Mouse (Mus musculus): ENCODE data around the gene Kat5. TPM values are rescaled to one million over a fixed set of nuclear protein-coding genes. Genes with fewer than 3 reads are reported as not detected.

Kat5 gene
- polyA plus RNA-seq, 1 experiment: 40.4 TPM

DNA sequence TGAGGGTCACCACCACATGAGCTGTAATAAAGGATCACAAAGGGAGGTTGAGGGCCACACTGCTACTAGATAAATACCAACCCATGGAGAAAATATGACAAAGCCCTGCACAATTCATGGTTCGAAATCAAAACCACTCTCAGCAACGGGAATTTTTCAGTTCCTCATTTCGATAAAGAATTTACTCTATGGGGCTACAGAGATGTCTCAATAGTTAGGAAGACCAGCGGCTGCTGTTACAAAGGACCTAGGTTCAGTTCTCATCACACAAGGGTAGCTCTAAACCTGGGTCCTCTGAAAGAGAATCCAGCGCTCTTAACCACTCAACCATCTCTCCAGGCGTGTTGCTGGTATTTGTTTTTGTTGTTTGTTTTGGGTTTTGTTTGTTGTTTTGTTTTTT is 18.1 kb downstream of the Kat5 start:
- WGBS: 85% methylated on average over 6 of the region's 6 CpGs
- H3K27me3 ChIP-seq (ENCODE audit: control insufficient read depth, insufficient read depth, low read length): no peaks in the 10 kb centered on the region
- H3K27ac ChIP-seq (ENCODE audit: insufficient read depth, low read depth, low read length): no peak overlapping the region
- no peaks in the 10 kb centered on the region for H3K36me3 ChIP-seq (ENCODE audit: control insufficient read depth, insufficient read depth, low read length)
- no peaks in the 10 kb centered on the region for H3K4me1 ChIP-seq (ENCODE audit: control insufficient read depth, insufficient read depth, insufficient read length, low read length)
- no peak overlapping the region for H3K4me3 ChIP-seq (ENCODE audit: low read depth, low read length)
- TF ChIP-seq POLR2A (IDR thresholded peaks at IDR 0.05; ENCODE audit: low read depth, low read length): no peak
- no peak for TF ChIP-seq CTCF (IDR thresholded peaks at IDR 0.05; ENCODE audit: extremely low read depth, insufficient read length, insufficient replicate concordance, low read depth, low read length)

DNA sequence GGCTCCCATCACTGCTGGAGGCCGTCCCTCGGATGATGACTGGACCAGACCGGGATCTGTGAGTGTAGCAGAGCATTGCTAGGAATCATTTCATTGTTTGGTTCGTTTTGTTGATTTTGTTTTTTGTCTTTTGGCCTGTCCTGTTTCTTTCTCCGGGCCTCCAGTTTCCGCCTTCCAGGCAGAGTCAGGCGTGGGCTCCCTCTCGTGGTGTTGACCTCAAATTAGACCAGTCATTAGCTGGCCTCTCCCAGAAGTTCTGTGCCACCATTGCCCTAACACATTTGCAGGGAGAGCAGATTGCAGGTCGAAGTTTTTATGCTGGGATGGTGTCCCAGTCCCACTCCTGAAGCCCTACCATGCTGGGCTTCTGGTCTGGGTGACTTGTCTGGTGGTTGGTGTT is 20.9 kb downstream of the Kat5 start:
- TF ChIP-seq POLR2A (IDR thresholded peaks at IDR 0.05; ENCODE audit: low read depth, low read length) (no peak), CTCF (IDR thresholded peaks at IDR 0.05; ENCODE audit: extremely low read depth, insufficient read length, insufficient replicate concordance, low read depth, low read length) (peak; percentile 18; the same call in 1 of the 2 replicates)
- H3K4me1 ChIP-seq (ENCODE audit: control insufficient read depth, insufficient read depth, insufficient read length, low read length): no peaks in the 10 kb centered on the region
- no peak overlapping the region for H3K27ac ChIP-seq (ENCODE audit: insufficient read depth, low read depth, low read length)
- WGBS: 62% methylated on average over 9 of the region's 9 CpGs
- H3K27me3 ChIP-seq (ENCODE audit: control insufficient read depth, insufficient read depth, low read length): no peaks in the 10 kb centered on the region
- no peaks in the 10 kb centered on the region for H3K36me3 ChIP-seq (ENCODE audit: control insufficient read depth, insufficient read depth, low read length)
- H3K4me3 ChIP-seq (ENCODE audit: low read depth, low read length): no peak overlapping the region

DNA sequence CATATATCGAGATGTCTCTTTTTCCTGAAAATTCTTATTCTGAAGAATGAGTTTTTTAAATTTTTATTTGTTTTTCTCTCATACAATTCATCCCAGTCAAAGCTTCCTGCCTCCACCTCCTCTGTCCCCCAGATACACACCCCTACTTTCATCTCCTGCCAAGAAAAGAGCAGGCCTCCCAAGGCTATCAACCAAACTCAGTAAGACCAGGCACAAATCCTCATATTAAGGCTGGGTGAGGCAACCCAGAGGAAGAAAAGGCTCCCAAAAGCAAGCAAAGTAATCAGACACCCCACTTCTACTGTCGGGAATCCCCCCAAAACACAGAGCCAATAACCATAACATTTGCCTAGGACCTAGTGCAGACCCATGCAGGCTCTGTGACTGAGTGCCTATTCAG is 28.0 kb downstream of the Kat5 start:
- H3K36me3 ChIP-seq (ENCODE audit: control insufficient read depth, insufficient read depth, low read length): no peaks in the 10 kb centered on the region

DNA sequence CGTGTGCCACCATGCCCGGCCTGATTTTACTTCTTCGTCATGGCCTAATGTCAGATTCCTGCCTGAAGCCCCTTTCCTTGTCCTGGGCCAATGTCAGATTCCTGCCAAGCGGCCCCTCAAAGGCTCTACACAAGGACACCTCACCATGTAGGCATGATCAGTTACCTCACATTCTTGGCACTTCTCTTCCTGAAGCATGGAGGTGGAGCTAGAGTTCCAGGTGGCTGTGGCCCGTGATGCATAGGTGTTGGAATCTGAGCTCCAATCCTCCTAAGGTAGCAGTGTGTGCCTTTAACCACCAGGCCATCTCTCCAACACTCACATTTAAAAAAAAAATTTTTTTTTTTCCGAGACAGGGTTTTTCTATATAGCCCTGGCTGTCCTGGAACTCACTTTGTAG is 29.3 kb downstream of the Kat5 start:
- TF ChIP-seq CTCF (IDR thresholded peaks at IDR 0.05; ENCODE audit: extremely low read depth, insufficient read length, insufficient replicate concordance, low read depth, low read length): no peak
- TF ChIP-seq POLR2A (IDR thresholded peaks at IDR 0.05; ENCODE audit: low read depth, low read length): no peak
- no peak overlapping the region for H3K27ac ChIP-seq (ENCODE audit: insufficient read depth, low read depth, low read length)
- H3K36me3 ChIP-seq (ENCODE audit: control insufficient read depth, insufficient read depth, low read length): no peaks in the 10 kb centered on the region
- H3K4me1 ChIP-seq (ENCODE audit: control insufficient read depth, insufficient read depth, insufficient read length, low read length): peaks cover 6% of the 10 kb centered on the region; the same call in 1 of the 2 replicates
- H3K27me3 ChIP-seq (ENCODE audit: control insufficient read depth, insufficient read depth, low read length): no peaks in the 10 kb centered on the region
- no peak overlapping the region for H3K4me3 ChIP-seq (ENCODE audit: low read depth, low read length)
- 90% methylated on average over 6 of the region's 6 CpGs for whole genome bisulfite sequencing

More for the DNA sequence above, 28.0 kb downstream of the Kat5 start:
- Histone ChIP-seq H3K27ac (ENCODE audit: insufficient read depth, low read depth, low read length) (no peak overlapping the region), H3K4me1 (ENCODE audit: control insufficient read depth, insufficient read depth, insufficient read length, low read length) (peaks cover 6% of the 10 kb centered on the region; the same call in 1 of the 2 replicates), H3K4me3 (ENCODE audit: low read depth, low read length) (no peak overlapping the region), H3K27me3 (ENCODE audit: control insufficient read depth, insufficient read depth, low read length) (no peaks in the 10 kb centered on the region)
- TF ChIP-seq CTCF (IDR thresholded peaks at IDR 0.05; ENCODE audit: extremely low read depth, insufficient read length, insufficient replicate concordance, low read depth, low read length) (no peak), POLR2A (IDR thresholded peaks at IDR 0.05; ENCODE audit: low read depth, low read length) (no peak)
- 57% methylated on average over 2 of the region's 2 CpGs for WGBS

- H3K27me3 ChIP-seq (ENCODE audit: control insufficient read depth, insufficient read depth, low read length): no peaks in the 10 kb centered on the region
Observed at GRCm38 (mm10) chr19:5579971-5580370, 30.1 kb downstream of the Kat5 start.

DNA sequence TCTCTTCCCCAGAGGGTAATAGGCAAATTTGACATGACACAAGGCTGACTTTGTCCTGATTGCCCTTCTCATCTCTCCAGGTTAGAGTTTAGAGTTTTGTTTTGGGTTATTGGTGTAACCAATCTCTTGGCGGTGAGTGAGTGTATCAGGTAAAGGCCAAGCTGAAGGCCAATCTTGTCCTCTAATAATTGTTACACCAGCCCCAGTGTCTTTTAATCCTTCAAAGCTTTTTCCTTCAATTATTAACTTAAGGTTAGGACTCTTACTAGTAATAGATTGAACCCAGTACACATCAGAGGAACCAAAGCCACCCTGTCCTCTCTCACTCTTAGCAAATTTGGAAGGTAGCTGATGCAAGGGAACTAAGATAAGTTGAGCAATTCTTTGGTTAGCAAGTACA is 34.7 kb downstream of the Kat5 start:
- TF ChIP-seq POLR2A (IDR thresholded peaks at IDR 0.05; ENCODE audit: low read depth, low read length) (no peak), CTCF (IDR thresholded peaks at IDR 0.05; ENCODE audit: extremely low read depth, insufficient read length, insufficient replicate concordance, low read depth, low read length) (no peak)
- H3K4me1 ChIP-seq (ENCODE audit: control insufficient read depth, insufficient read depth, insufficient read length, low read length): peaks cover 7% of the 10 kb centered on the region
- H3K36me3 ChIP-seq (ENCODE audit: control insufficient read depth, insufficient read depth, low read length): peaks cover 12% of the 10 kb centered on the region
- WGBS: 84% methylated on average over 1 of the region's 1 CpGs
- no peaks in the 10 kb centered on the region for H3K27me3 ChIP-seq (ENCODE audit: control insufficient read depth, insufficient read depth, low read length)
- H3K27ac ChIP-seq (ENCODE audit: insufficient read depth, low read depth, low read length): no peak overlapping the region
- no peak overlapping the region for H3K4me3 ChIP-seq (ENCODE audit: low read depth, low read length)

More at GRCm38 (mm10) chr19:5579971-5580370, 30.1 kb downstream of the Kat5 start:
- Histone ChIP-seq H3K4me1 (ENCODE audit: control insufficient read depth, insufficient read depth, insufficient read length, low read length) (peaks cover 6% of the 10 kb centered on the region; the same call in 1 of the 2 replicates), H3K4me3 (ENCODE audit: low read depth, low read length) (no peak overlapping the region), H3K36me3 (ENCODE audit: control insufficient read depth, insufficient read depth, low read length) (no peaks in the 10 kb centered on the region), H3K27ac (ENCODE audit: insufficient read depth, low read depth, low read length) (no peak overlapping the region)
- TF ChIP-seq CTCF (IDR thresholded peaks at IDR 0.05; ENCODE audit: extremely low read depth, insufficient read length, insufficient replicate concordance, low read depth, low read length) (no peak), POLR2A (IDR thresholded peaks at IDR 0.05; ENCODE audit: low read depth, low read length) (no peak)
- 89% methylated on average over 4 of the region's 4 CpGs for WGBS

- 80% methylated on average over 19 of the region's 19 CpGs for WGBS
- H3K27ac ChIP-seq (ENCODE audit: insufficient read depth, low read depth, low read length): peak overlapping the region; percentile 57
- H3K4me3 ChIP-seq (ENCODE audit: low read depth, low read length): no peak overlapping the region
Observed at GRCm38 (mm10) chr19:5572331-5573125, 37.5 kb downstream of the Kat5 start.

More at GRCm38 (mm10) chr19:5572331-5573125, 37.5 kb downstream of the Kat5 start:
- Histone ChIP-seq H3K27me3 (ENCODE audit: control insufficient read depth, insufficient read depth, low read length) (no peaks in the 10 kb centered on the region), H3K4me1 (ENCODE audit: control insufficient read depth, insufficient read depth, insufficient read length, low read length) (peaks cover 21% of the 10 kb centered on the region), H3K36me3 (ENCODE audit: control insufficient read depth, insufficient read depth, low read length) (peaks cover 25% of the 10 kb centered on the region)
- no peak for TF ChIP-seq CTCF (IDR thresholded peaks at IDR 0.05; ENCODE audit: extremely low read depth, insufficient read length, insufficient replicate concordance, low read depth, low read length)
- TF ChIP-seq POLR2A (IDR thresholded peaks at IDR 0.05; ENCODE audit: low read depth, low read length): no peak

Measured in small intestine, adult 2 months (tissue).